Mouse (Mus musculus) erythroblast, embryonic 14.5 days (primary cell): ENCODE results near the gene Znrf1.

Source experiments
- GATA1 ChIP-seq: IDR thresholded peaks from 2 replicates; pipeline ENCODE4 v1.6.1; 2012; ENCODE audit warnings: low read length, inconsistent platforms, mixed read lengths
- TAL1 ChIP-seq: IDR thresholded peaks from 3 replicates; pipeline ENCODE4 v1.6.1; 2012; ENCODE audit warnings: low read length, inconsistent platforms, mixed read lengths

DNA sequence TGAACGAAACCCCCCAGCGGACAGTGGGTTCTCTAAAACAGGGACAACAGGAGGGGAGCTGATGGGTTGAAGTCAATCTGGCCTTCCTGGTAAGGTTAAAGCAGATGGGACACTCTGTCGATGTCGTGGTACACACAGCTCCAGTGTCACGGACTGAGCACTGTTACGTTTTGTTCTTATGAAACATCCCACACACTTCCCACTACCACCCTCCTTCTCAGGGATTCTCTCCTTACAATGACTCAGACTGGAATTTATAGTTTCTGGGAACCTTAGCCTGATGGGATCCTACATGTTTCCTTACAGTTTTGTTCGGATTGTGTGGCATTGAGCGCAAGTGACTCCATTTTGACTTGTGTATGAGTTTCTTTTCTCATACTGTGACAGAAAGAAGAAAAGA, 95.7 kb downstream of the Znrf1 start:
- TF ChIP-seq TAL1 = no peak
- no peak for TF ChIP-seq GATA1
